Mouse (Mus musculus) liver, adult 2 months (tissue): ENCODE results near the gene Slc6a5. TPM values are rescaled to one million over a fixed set of nuclear protein-coding genes. Genes with fewer than 3 reads are reported as not detected.

Source experiments
- DNase-seq: peaks from one replicate; pipeline ENCODE4 v3.0.0-alpha.2; 2011; ENCODE audit warnings: low read depth, low spot score; ENCODE audit errors: extremely low read depth
- H3K27ac ChIP-seq: fragments of 200-500 bp; replicated peaks from 2 replicates; pipeline ENCODE4 v1.5.1; 2012; ENCODE audit warnings: low read depth, mild to moderate bottlenecking, control low read depth, inconsistent platforms, low read length; ENCODE audit not compliant: insufficient read depth
- H3K27me3 ChIP-seq: fragments of 200-500 bp; 2 replicates; pipeline ENCODE4 v1.6.1; 2012; ENCODE audit warnings: mild to moderate bottlenecking, moderate library complexity, low read length, inconsistent platforms; ENCODE audit not compliant: control insufficient read depth, insufficient read depth
- H3K36me3 ChIP-seq: fragments of 200-500 bp; 2 replicates; pipeline ENCODE4 v1.6.1; 2012; ENCODE audit warnings: low read length, inconsistent platforms; ENCODE audit not compliant: control insufficient read depth, insufficient read depth
- H3K4me1 ChIP-seq: fragments of 200-500 bp; 2 replicates; pipeline ENCODE4 v1.6.1; 2011; ENCODE audit warnings: low read length; ENCODE audit not compliant: control insufficient read depth, insufficient read depth
- H3K4me3 ChIP-seq: fragments of 200-500 bp; 2 replicates; pipeline ENCODE4 v1.5.1; 2011; ENCODE audit warnings: low read depth, mild to moderate bottlenecking, control low read depth, low read length, moderate library complexity; ENCODE audit not compliant: insufficient read depth
- H3K79me2 ChIP-seq: fragments of 200-500 bp; 2 replicates; pipeline ENCODE4 v1.6.1; 2012; ENCODE audit warnings: inconsistent platforms, mild to moderate bottlenecking, low read length, moderate library complexity; ENCODE audit not compliant: control insufficient read depth, insufficient read depth
- H3K9ac ChIP-seq: fragments of 200-500 bp; 2 replicates; pipeline ENCODE4 v1.6.1; 2012; ENCODE audit warnings: low read depth, mild to moderate bottlenecking, control low read depth, inconsistent platforms, low read length
- CTCF ChIP-seq: fragments of 200-500 bp; IDR thresholded peaks from 2 replicates; pipeline ENCODE4 v1.5.1; 2011; ENCODE audit warnings: low read depth, low read length, control low read depth
- POLR2A ChIP-seq: fragments of 200-500 bp; IDR thresholded peaks from 2 replicates; pipeline ENCODE4 v1.6.1; 2011; ENCODE audit warnings: low read length, control low read depth; ENCODE audit not compliant: insufficient read depth; ENCODE audit errors: extremely low read depth
- WGBS: fragments of 180-500 bp; shearing (Covaris S2); methylation state at CpG from one replicate; pipeline ENCODE4 v1.1.7; 2018; 5-methylcytosine and 5-hydroxymethylcytosine counted together
- polyA plus RNA-seq: library from polyadenylated mRNA; depleted of rRNA; stranded (reverse); fragments of >200 nt; gene quantifications from 2 replicates; pipeline ENCODE4 v1.2.3, GENCODE M21; 2012
- total RNA-seq: library from RNA; depleted of rRNA; stranded (reverse); fragments of >200 nt; gene quantifications from 2 replicates; pipeline ENCODE4 v1.2.3, GENCODE M21; 2014

Slc6a5 gene
- total and polyA plus RNA-seq, 2 experiments, result not detected

DNA sequence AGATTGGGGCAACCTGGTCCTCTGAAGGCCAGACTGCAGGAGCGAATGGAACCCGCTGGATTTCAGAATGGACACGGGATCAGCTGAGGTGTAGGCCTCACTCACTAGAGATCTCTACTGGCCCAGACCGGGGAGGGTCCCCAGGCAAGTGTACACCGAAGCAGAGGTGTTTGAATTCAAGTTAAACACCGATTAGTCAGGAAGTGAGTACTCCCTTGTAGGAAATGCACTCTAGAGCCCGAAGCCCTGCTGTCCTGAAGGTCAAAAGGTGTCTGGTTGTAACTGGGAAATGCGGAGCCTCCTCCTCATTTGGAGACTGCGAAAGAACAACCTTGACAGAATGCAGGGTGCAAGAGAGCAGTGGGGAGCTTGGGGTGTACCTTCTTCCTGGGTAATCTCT, 5.0 kb downstream of the Slc6a5 start:
- peaks cover 20% of the 10 kb centered on the region for H3K27me3 ChIP-seq
- TF ChIP-seq POLR2A (no peak), CTCF (no peak)

DNA sequence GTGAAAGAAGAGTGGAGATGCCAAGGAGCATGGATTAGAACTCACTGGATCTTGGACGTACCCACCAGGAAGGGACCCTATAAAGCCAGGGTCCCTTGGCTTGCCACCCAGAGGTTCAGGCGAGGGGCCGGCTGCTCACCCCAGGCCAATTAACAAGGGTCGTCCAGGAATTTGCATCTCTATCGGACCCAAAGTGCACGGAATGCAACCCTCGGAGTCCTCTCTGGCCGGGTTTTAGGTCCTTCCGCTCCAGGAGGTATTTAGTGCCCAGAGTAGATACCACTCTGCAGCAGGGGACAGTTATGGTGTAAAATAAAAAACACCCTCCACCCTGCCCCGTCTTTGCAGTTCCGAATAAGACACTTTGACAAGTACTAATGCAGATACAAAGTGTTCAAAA, 5.5 kb downstream of the Slc6a5 start:
- DNase-seq, result no peak
- H3K4me1 ChIP-seq, result no peaks in the 10 kb centered on the region
- TF ChIP-seq POLR2A, result no peak
- TF ChIP-seq CTCF, result no peak
- no peaks in the 10 kb centered on the region for H3K36me3 ChIP-seq
- H3K4me3 ChIP-seq, result no peak overlapping the region
- H3K27me3 ChIP-seq, result peaks cover 17% of the 10 kb centered on the region
- no peaks in the 10 kb centered on the region for H3K79me2 ChIP-seq
- 4% methylated on average over 11 of the region's 11 CpGs for WGBS
- no peak overlapping the region for H3K27ac ChIP-seq
- H3K9ac ChIP-seq, result no peak overlapping the region

More for the DNA sequence above, 5.0 kb downstream of the Slc6a5 start:
- Histone ChIP-seq H3K4me1 (no peaks in the 10 kb centered on the region), H3K9ac (no peak overlapping the region), H3K79me2 (no peaks in the 10 kb centered on the region), H3K4me3 (no peak overlapping the region), H3K36me3 (no peaks in the 10 kb centered on the region), H3K27ac (no peak overlapping the region)
- DNase-seq, result no peak
- 8% methylated on average over 9 of the region's 9 CpGs for WGBS

DNA sequence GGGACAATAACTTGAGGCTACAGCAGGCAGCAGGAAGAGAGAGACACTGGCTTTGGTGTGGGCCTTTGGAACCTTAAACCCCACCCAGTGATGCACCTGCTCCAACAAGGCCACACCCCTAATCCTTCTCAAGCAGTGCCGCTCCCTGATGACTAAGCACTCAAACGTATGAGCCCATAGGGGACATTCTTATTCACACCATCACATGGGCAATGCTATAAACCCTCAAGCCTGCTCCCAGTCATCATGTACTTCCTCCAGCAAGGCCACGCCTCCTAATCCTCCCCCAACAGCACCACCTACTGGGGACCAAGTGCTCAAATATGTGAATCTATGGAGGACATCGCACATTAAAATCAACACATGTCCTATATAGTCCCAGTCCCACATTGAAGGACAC, 9.5 kb downstream of the Slc6a5 start:
- no peak for DNase-seq
- WGBS, result 77% methylated on average over 4 of the region's 4 CpGs
- no peak overlapping the region for H3K9ac ChIP-seq
- H3K27ac ChIP-seq, result no peak overlapping the region
- TF ChIP-seq CTCF (no peak), POLR2A (no peak)
- peaks cover 2% of the 10 kb centered on the region; the same call in 1 of the 2 replicates for H3K27me3 ChIP-seq
- H3K79me2 ChIP-seq, result no peaks in the 10 kb centered on the region
- no peak overlapping the region for H3K4me3 ChIP-seq
- no peaks in the 10 kb centered on the region for H3K4me1 ChIP-seq
- H3K36me3 ChIP-seq, result no peaks in the 10 kb centered on the region

DNA sequence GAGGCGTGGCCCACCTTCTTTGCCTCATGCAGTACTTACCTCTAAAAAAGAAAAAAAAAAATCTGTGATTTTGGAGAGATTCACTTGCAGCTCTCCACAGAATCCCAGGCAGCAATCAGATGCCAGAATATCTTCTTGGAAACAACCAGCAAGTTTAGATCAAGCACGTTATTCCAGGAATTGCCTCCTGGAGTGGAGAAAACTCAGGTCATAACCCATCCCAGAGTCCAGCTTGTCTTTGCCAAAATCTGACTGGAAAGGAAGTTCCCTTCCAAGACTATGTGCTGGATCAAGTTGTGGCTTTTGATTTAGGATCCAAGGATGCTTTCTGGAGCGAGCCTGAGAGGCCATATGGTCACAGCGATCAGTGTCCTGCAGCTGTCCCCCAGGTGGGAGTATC, 10.8 kb downstream of the Slc6a5 start:
- TF ChIP-seq CTCF, result no peak
- TF ChIP-seq POLR2A, result no peak
- WGBS, result 73% methylated on average over 4 of the region's 4 CpGs
- Histone ChIP-seq H3K9ac (no peak overlapping the region), H3K27me3 (no peaks in the 10 kb centered on the region; the same call in 1 of the 2 replicates), H3K4me1 (no peaks in the 10 kb centered on the region), H3K79me2 (no peaks in the 10 kb centered on the region), H3K4me3 (no peak overlapping the region), H3K27ac (no peak overlapping the region), H3K36me3 (no peaks in the 10 kb centered on the region)
- peak; percentile 7 for DNase-seq

DNA sequence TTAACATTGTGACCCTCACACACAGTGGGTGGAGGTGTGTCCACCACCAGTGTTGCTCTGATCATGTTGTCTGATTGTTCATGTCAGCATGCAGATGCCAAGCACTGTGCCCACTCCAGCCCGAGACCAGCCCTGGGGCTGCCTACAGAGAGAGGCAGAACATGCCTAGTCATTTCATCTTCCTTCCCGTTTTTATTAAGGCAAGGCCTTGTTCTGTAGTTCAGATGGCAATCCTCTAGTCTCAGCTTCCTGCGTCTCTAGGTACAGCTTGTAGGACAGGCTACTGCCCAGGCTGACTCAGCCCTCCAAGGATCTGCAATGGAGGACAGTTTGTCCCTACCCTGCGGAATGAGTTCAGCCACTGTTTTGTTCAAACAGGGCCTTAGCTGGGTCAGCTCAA, 13.0 kb downstream of the Slc6a5 start:
- 41% methylated on average over 4 of the region's 4 CpGs for WGBS

DNA sequence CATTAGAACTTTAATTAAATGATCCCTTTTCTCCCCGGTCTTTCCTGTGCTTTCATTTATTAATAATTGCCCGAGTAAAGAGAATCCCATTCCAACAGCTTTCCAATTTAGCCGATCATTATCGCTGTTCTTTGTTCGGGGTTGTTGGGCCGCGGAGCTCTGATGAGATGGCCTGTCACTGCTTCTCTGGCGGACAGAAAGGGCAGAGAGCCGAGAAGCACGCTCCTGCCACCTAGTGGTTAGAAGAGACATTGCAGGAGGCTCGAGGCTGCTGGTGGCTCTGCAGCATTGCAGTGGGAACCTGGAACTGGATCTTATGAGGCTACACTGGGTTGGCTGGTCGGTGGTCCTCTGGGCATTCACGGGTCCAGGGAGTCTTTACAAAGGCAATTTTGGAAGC, 13.4 kb downstream of the Slc6a5 start:
- H3K36me3 ChIP-seq, result no peaks in the 10 kb centered on the region
- under 1% methylated on average over 13 of the region's 13 CpGs for WGBS
- TF ChIP-seq POLR2A (no peak), CTCF (peak; percentile 100)
- no peaks in the 10 kb centered on the region for H3K79me2 ChIP-seq
- peak; percentile 48 for DNase-seq
- H3K4me3 ChIP-seq, result no peak overlapping the region
- no peak overlapping the region for H3K27ac ChIP-seq
- no peaks in the 10 kb centered on the region for H3K4me1 ChIP-seq
- H3K27me3 ChIP-seq, result no peaks in the 10 kb centered on the region
- no peak overlapping the region for H3K9ac ChIP-seq

More for the DNA sequence above, 13.0 kb downstream of the Slc6a5 start:
- no peak overlapping the region for H3K9ac ChIP-seq
- no peaks in the 10 kb centered on the region for H3K79me2 ChIP-seq
- H3K4me3 ChIP-seq, result no peak overlapping the region
- H3K27ac ChIP-seq, result no peak overlapping the region
- DNase-seq, result peak; percentile 39
- H3K4me1 ChIP-seq, result no peaks in the 10 kb centered on the region
- TF ChIP-seq CTCF (no peak), POLR2A (no peak)
- no peaks in the 10 kb centered on the region for H3K27me3 ChIP-seq
- H3K36me3 ChIP-seq, result no peaks in the 10 kb centered on the region
